Mouse (Mus musculus) heart, embryonic 10.5 days (tissue): Measurements from ENCODE around the gene B430306N03Rik. TPM values are rescaled to one million over a fixed set of nuclear protein-coding genes. Genes with fewer than 3 reads are reported as not detected.
"Not testable (repeated sequence)": the region's sequence is repeated elsewhere in the genome, so short reads cannot be mapped to it uniquely, and the experiment has no call there.

ENCODE experiments used
- DNase-seq: peaks from one replicate; pipeline ENCODE4 v3.0.0-alpha.2; 2017; ENCODE audit warnings: low spot score
- H3K27ac ChIP-seq: fragments of 300-500 bp; sonication (generic); 2 replicates; pipeline ENCODE4 v1.5.1; 2016; ENCODE audit warnings: mild to moderate bottlenecking
- H3K27me3 ChIP-seq: fragments of 300-500 bp; sonication (generic); 2 replicates; pipeline ENCODE4 v1.6.1; 2016; ENCODE audit warnings: mild to moderate bottlenecking; ENCODE audit not compliant: poor library complexity, insufficient read depth, severe bottlenecking
- H3K36me3 ChIP-seq: fragments of 300-500 bp; sonication (generic); 2 replicates; pipeline ENCODE4 v1.6.1; 2016; ENCODE audit warnings: mild to moderate bottlenecking, moderate library complexity
- H3K4me1 ChIP-seq: fragments of 300-500 bp; sonication (generic); 2 replicates; pipeline ENCODE4 v1.6.1; 2016; ENCODE audit warnings: mild to moderate bottlenecking
- H3K4me3 ChIP-seq: fragments of 300-500 bp; sonication (generic); 2 replicates; pipeline ENCODE4 v1.5.1; 2016; ENCODE audit warnings: mild to moderate bottlenecking, moderate library complexity
- H3K9me3 ChIP-seq: fragments of 300-500 bp; sonication (generic); 2 replicates; pipeline ENCODE4 v1.6.1; 2016; ENCODE audit warnings: mild to moderate bottlenecking, moderate library complexity
- WGBS: fragments of 180-500 bp; shearing (Covaris S2); methylation state at CpG from one replicate; pipeline ENCODE4 v1.1.7; 2016; 5-methylcytosine and 5-hydroxymethylcytosine counted together
- polyA plus RNA-seq: library from polyadenylated mRNA; unstranded; fragments of >200 nt; fragmentation: Nextera tagmentation; extraction: Ambion mirVana; gene quantifications from 2 replicates; pipeline ENCODE4 v1.2.1, GENCODE M21; 2016

B430306N03Rik gene
- polyA plus RNA-seq, 1 experiment from 2014 or later: 0.13 TPM

- no peak overlapping the region for H3K27ac ChIP-seq
- WGBS: 74% methylated on average over 5 of the region's 5 CpGs
Measured at GRCm38 (mm10) chr17:48350681-48351193, 34.8 kb downstream of the B430306N03Rik start.

GRCm38 (mm10) chr17:48352976-48353375 is 37.0 kb downstream of the B430306N03Rik start:
- not testable (repeated sequence) for H3K4me3 ChIP-seq, H3K9me3 ChIP-seq, DNase-seq, H3K27ac ChIP-seq, H3K27me3 ChIP-seq, H3K36me3 ChIP-seq, H3K4me1 ChIP-seq
- WGBS: 75% methylated on average over 7 of the region's 7 CpGs

More at GRCm38 (mm10) chr17:48350681-48351193, 34.8 kb downstream of the B430306N03Rik start:
- Histone ChIP-seq H3K36me3 (no peaks in the 10 kb centered on the region), H3K9me3 (no peaks in the 10 kb centered on the region), H3K4me3 (no peak overlapping the region), H3K27me3 (peaks cover 8% of the 10 kb centered on the region; the same call in 1 of the 2 replicates), H3K4me1 (peaks cover 8% of the 10 kb centered on the region; the same call in 1 of the 2 replicates)
- no peak for DNase-seq

- DNase-seq: no peak
- H3K27ac ChIP-seq: no peak overlapping the region
- 81% methylated on average over 3 of the region's 3 CpGs for WGBS
- peaks cover 6% of the 10 kb centered on the region; the same call in 1 of the 2 replicates for H3K4me1 ChIP-seq
- no peaks in the 10 kb centered on the region for H3K27me3 ChIP-seq
- H3K36me3 ChIP-seq: no peaks in the 10 kb centered on the region
- H3K4me3 ChIP-seq: no peak overlapping the region
- no peaks in the 10 kb centered on the region for H3K9me3 ChIP-seq
Measured at GRCm38 (mm10) chr17:48355822-48356221, 39.9 kb downstream of the B430306N03Rik start.

- Histone ChIP-seq H3K27me3 (no peaks in the 10 kb centered on the region), H3K9me3 (no peaks in the 10 kb centered on the region), H3K36me3 (no peaks in the 10 kb centered on the region), H3K27ac (no peak overlapping the region), H3K4me1 (peaks cover 13% of the 10 kb centered on the region), H3K4me3 (no peak overlapping the region)
- 53% methylated on average over 2 of the region's 2 CpGs for WGBS
- no peak for DNase-seq
Measured at GRCm38 (mm10) chr17:48357892-48358291, 42.0 kb downstream of the B430306N03Rik start.

DNA sequence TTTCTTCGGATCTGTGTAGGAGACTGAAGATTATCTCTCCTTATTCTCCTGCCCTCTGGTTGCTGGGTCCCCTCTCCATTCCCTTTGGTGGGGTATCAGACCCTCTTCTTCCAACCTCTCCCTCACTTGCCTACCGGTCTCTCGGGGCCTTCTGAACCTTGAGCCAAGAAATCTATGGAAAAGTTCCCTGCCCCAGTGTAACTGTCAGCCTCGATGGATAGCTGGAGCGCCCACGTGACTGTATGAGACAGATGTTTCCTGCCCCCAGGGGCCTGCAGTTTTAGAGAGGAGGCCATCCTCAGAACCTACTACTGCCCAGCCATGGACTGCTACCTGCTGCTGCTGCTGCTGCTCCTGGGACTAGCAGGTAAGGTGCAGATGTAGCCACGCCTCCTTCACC is 43.7 kb downstream of the B430306N03Rik start, which contains the start of gene Treml1:
Gene Treml1 (plus strand): TSS at position 301 of the 400 bp plus-strand sequence.
- 74% methylated on average over 7 of the region's 7 CpGs for WGBS
- Histone ChIP-seq H3K27me3 (no peaks in the 10 kb centered on the region), H3K4me3 (no peak within 1 kb of the TSS), H3K9me3 (no peaks in the 10 kb centered on the region), H3K4me1 (peaks cover 27% of the 10 kb centered on the region), H3K36me3 (no peaks in the 10 kb centered on the region), H3K27ac (no peak within 1 kb of the TSS)
- DNase-seq: no peak

DNA sequence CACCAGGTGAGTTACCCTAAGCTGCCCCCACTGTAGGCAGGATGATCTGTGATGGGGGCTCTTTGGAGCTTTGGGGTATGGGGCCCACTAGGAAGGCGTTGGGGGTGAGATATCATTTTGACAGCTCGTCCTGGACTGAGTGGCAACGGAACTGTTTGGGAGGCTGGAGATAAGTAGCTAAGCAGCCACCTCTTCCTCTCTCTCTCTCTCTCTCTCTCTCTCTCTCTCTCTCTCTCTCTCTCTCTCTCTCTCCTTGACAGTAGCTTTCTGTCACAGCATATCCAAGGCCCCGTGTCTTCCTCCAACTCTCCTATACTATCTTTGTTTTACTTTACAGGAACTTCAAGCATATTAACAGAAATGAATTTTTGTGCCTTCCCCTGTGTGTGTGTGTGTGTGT is 44.5 kb downstream of the B430306N03Rik start:
- H3K27me3 ChIP-seq: no peaks in the 10 kb centered on the region
- WGBS: 29% methylated on average over 4 of the region's 4 CpGs
- H3K4me3 ChIP-seq: no peak overlapping the region
- no peaks in the 10 kb centered on the region for H3K9me3 ChIP-seq
- DNase-seq: no peak
- H3K4me1 ChIP-seq: peaks cover 28% of the 10 kb centered on the region
- H3K27ac ChIP-seq: no peak overlapping the region
- no peaks in the 10 kb centered on the region for H3K36me3 ChIP-seq

GRCm38 (mm10) chr17:48362346-48362745 is 46.4 kb downstream of the B430306N03Rik start:
- Histone ChIP-seq H3K4me1 (peaks cover 33% of the 10 kb centered on the region), H3K9me3 (no peaks in the 10 kb centered on the region), H3K36me3 (no peaks in the 10 kb centered on the region), H3K27ac (no peak overlapping the region), H3K4me3 (no peak overlapping the region), H3K27me3 (no peaks in the 10 kb centered on the region)
- 51% methylated on average over 3 of the region's 3 CpGs for WGBS
- no peak for DNase-seq

DNA sequence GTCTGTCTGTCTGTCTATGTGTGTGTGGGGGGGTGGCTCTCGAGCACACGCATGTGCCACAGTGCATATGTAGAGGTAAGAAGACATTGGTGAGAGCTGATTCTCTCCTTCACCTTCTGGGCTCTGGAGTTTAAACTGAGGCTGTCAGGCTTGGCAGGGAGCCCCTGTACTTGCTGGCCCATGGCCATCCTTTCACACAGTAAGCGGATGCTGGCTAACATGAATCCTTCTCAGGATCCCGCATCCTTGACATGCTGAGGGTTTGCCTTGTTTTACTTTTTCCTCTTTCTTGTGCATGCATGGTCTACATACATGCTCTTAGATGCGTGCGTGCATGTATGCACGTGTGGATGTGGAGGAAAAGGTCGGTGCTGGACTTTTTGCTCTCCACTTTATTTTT is 47.0 kb downstream of the B430306N03Rik start:
- no peaks in the 10 kb centered on the region for H3K9me3 ChIP-seq
- H3K4me1 ChIP-seq: peaks cover 33% of the 10 kb centered on the region
- no peaks in the 10 kb centered on the region for H3K36me3 ChIP-seq
- no peaks in the 10 kb centered on the region for H3K27me3 ChIP-seq
- no peak for DNase-seq
- no peak overlapping the region for H3K4me3 ChIP-seq
- no peak overlapping the region for H3K27ac ChIP-seq
- WGBS: 87% methylated on average over 8 of the region's 8 CpGs

GRCm38 (mm10) chr17:48363421-48363965 is 47.6 kb downstream of the B430306N03Rik start:
- WGBS: 69% methylated on average over 6 of the region's 6 CpGs
- H3K27me3 ChIP-seq: no peaks in the 10 kb centered on the region
- DNase-seq: no peak
- H3K4me1 ChIP-seq: peaks cover 33% of the 10 kb centered on the region
- no peaks in the 10 kb centered on the region for H3K36me3 ChIP-seq
- H3K27ac ChIP-seq: 0 out of 2 replicates have a peak overlapping the region, but pooled peaks have one; percentile 3
- no peak overlapping the region for H3K4me3 ChIP-seq
- H3K9me3 ChIP-seq: no peaks in the 10 kb centered on the region

DNA sequence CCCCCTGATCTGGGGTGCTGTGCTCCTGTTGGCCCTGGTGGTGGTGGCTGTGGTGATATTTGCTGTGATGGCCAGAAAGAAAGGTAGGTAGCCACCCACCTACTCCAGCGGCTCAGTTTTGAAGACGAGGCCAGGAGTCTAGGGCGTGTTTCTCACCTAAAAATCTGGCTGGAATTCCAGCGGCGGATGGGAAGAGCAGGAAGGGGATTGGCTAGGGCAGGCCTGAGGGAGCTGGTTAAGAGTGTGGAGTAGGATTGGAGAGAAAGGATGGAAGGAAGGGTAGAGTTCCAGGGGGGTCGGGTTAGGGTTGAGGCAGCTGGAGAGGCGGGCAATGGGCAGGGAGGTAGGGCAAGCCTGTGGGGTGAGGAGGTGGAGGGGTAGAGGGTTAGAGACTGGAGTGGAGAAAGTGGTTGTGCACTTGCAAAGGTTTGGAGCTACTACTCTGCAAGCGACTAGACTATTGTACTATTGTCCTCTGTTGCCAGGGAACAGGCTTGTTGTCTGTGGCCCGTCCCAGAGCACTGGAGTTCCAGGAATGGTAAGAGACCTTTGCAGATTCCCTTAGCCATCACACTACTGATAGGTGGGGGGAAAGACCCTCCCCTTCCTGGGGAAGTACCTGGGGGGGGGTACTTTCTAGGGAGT is 49.7 kb downstream of the B430306N03Rik start:
- DNase-seq: no peak
- no peak overlapping the region for H3K27ac ChIP-seq
- no peaks in the 10 kb centered on the region for H3K36me3 ChIP-seq
- H3K27me3 ChIP-seq: no peaks in the 10 kb centered on the region
- 70% methylated on average over 9 of the region's 9 CpGs for WGBS
- no peaks in the 10 kb centered on the region for H3K9me3 ChIP-seq
- peaks cover 29% of the 10 kb centered on the region for H3K4me1 ChIP-seq
- H3K4me3 ChIP-seq: no peak overlapping the region

GRCm38 (mm10) chr17:48366806-48367205 is 50.9 kb downstream of the B430306N03Rik start:
- Histone ChIP-seq H3K27me3 (no peaks in the 10 kb centered on the region), H3K9me3 (no peaks in the 10 kb centered on the region), H3K4me1 (peaks cover 25% of the 10 kb centered on the region), H3K36me3 (no peaks in the 10 kb centered on the region), H3K27ac (no peak overlapping the region), H3K4me3 (no peak overlapping the region)
- DNase-seq: no peak
- WGBS: 73% methylated on average over 5 of the region's 5 CpGs

DNA sequence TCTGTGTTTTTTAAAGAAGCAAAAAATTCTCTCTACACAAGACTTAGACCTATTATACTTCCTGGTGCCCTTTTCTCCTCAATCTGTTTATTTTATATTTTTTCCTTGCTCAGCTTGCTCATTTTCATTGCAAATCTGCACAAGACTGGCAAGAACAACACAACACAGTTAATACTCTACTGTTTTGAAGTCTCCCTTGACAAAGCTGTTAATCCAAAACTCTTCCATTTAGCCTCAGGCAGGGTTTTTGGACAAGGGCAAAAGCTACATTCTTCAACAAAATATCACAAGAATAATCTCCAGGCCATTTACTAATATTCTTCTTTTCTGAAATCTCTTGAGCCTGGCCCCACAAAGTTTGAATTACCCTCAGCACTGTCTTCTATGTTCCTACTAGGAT is 55.7 kb downstream of the B430306N03Rik start:
- Histone ChIP-seq H3K4me1 (no peaks in the 10 kb centered on the region), H3K36me3 (no peaks in the 10 kb centered on the region), H3K4me3 (no peak overlapping the region), H3K27me3 (no peaks in the 10 kb centered on the region), H3K9me3 (no peaks in the 10 kb centered on the region), H3K27ac (no peak overlapping the region)
- no peak for DNase-seq

DNA sequence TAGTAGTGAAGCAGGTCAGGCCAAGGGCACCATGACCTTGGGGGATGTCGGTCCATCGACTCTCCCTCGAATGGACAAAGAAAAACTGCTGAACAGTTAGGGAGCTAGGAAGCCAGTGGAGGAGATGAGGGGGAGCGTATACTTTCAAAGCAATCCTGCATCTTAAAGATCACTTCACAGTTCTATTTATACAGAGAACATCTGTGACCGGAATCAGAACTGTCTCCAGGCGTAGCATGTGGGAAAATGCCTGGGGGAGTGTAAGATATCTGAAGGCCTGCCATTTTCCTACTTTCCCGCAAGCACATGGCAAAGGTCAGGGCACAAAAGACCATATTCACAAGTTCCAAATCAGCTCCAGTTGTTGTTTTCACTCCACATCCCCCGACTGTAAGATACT is 57.0 kb downstream of the B430306N03Rik start:
- WGBS: 71% methylated on average over 8 of the region's 8 CpGs
- Histone ChIP-seq H3K4me3 (no peak overlapping the region), H3K9me3 (no peaks in the 10 kb centered on the region), H3K27ac (no peak overlapping the region), H3K27me3 (no peaks in the 10 kb centered on the region), H3K4me1 (no peaks in the 10 kb centered on the region), H3K36me3 (no peaks in the 10 kb centered on the region)
- DNase-seq: no peak
